Mouse (Mus musculus) left cerebral cortex, adult 11 months (tissue): ENCODE measurements around the gene Zfp784.

Experiments used
- DNase-seq: peaks from one replicate; pipeline ENCODE4 v3.0.0; 2022; ENCODE audit warnings: low spot score

Zfp784 gene

GRCm38 (mm10) chr7:5057804-5058203 lies 19.6 kb upstream of the Zfp784 start:
- no peak for DNase-seq

DNA sequence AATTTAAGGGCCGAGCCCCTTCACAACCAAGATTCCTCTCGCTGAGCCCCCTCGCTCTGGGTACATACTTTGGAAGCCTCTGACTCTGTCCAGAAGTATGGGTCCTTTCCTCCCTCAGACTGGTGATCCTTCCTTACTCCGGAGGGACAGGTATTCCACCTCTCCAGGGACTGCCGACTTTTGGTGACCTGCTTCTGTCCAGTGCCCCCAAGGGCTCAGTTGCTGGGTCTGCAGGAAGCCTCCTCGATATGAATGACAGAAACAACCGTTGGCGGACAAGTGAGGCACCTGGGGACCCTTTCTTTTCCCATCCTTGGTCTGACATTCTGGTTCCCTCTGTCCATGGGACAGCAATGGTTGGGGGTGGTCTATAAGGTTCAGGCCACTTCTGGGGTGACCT lies 19.1 kb upstream of the Zfp784 start:
- no peak for DNase-seq

- no peak for DNase-seq
These were observed 18.5 kb upstream of the Zfp784 start for GRCm38 (mm10) chr7:5056651-5057263.

GRCm38 (mm10) chr7:5053456-5054179 lies 15.4 kb upstream of the Zfp784 start:
- DNase-seq: no peak

DNA sequence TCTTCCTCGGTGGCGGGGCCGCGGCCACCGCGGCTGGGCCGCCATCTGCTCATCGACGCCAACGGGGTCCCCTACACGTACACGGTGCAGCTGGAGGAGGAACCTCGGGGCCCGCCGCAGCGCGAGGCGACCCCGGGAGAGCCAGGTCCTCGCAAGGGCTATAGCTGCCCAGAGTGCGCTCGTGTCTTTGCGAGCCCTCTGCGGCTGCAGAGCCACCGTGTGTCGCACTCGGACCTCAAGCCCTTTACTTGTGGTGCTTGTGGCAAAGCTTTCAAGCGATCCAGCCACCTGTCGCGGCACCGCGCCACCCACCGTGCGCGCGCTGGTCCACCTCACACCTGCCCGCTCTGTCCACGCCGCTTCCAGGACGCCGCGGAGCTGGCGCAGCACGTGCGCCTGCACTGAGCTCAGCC lies 14.7 kb upstream of the Zfp784 start:
- DNase-seq: no peak

DNA sequence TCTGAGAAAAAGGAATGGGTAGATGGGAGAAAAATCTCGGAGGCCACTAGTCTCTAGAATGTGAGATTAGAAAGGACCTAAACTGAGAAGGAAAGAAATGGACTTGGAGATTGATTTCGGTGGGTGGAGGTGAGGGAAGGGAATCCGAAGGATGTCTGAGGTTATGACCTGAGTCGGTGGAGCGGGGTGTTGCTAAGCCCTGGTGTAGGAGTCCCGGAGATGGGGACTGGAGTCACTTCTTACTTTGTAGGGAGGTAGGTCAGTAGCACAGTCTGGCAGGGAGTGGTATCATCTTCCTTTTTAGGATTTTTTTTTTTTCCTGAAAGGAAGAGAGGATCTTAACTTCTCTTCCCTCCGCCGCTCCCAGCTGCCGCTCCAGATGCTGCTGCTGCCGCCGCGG lies 14.2 kb upstream of the Zfp784 start:
- no peak for DNase-seq

DNA sequence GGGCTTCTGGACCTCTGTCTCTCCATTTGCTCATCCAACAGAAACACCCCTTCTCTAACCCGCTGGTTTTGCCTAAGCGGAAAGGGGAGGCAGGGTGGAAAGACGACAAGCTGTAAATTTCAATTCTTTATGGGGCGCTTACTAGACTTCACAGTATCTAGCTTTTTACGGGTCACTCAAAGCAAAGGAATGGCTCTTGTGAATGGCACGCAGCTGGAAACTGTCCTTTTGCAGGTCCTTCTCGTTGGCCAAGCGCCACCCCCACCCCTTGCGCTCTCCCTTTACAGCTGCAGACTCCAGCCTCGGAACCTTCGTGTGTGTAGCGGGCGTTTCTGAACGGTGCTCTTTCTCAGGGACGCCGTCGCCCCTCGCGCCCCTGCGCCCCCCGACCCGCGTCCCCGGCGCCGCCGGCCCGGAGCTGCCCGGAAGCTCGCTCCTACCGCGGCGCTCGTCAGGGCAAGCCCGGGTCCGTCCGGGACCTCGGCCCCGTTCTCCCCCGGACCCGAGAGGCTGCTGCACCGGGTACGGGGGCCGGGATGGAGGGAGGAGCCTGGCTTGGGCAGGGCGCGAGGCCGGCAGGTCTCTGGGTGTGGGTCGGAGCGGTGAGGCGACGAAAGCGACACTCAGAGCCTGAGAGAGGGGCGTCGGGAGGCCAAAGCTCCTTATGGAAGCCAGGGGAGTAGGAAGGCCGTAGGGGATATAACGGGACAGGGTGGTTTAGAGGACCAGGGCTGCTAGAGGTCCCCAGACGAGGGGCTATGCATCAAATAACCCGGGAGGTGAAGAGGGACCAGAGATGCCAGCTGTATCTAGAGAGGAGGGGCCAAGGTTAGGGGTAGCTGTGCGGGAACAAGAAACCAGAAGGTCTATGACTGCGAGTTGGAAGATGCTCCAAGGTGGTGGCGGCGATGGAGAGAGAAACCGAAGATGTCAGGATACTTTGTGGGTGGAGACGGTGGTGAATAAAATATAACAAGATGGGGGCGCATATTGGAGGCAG lies 13.2 kb upstream of the Zfp784 start, which contains the start of gene Zfp580:
Zfp580 (plus strand) TSS at position 346 of the 1,000 bp plus-strand sequence.
- DNase-seq: peak; percentile 65

- DNase-seq: no peak
These were observed 9.1 kb upstream of the Zfp784 start for GRCm38 (mm10) chr7:5047313-5047712.

DNA sequence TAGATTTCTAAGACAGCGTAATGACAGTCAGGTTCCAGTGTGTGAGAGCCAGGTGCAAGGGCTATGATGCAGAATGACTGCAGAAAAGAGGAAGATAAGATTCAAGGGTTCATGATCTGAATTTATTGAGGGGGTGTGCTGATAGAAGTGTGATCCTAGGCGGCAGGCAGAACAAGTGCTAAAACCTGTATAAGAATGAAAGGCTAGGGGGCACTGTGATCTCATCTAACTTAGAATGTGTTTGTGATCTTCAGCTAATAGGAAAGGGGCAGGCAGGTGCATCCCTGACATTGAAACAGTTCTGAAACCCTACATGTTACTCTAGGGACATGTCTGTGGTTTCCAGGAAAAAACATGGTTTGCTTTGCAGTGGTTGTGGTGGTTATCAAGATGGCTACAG lies 7.9 kb upstream of the Zfp784 start:
- no peak for DNase-seq

- no peak for DNase-seq
These were observed 6.7 kb upstream of the Zfp784 start for GRCm38 (mm10) chr7:5044981-5045380.

GRCm38 (mm10) chr7:5038940-5039339 lies 694 bp upstream of the Zfp784 start:
- no peak for DNase-seq

DNA sequence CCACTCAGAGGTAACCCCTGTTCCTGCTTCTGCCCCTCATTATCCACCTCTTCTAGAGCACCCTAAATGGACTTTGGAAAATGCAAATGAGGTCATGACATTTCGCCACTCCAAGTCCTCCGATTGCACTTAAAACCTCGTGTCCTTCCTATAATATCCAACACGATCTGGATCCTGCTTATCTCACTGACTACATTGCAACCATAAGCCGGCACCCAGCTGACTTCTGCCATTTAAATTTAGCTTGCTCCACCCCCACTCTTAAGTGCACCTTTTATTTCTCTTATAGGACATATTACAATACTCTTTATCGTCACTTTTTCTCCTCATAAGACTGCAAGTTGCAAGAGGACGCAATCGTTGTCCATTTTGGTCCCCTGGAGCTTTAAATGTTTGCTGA lies 779 bp downstream of the Zfp784 start:
- no peak for DNase-seq

- DNase-seq: no peak
These were observed 1.2 kb downstream of the Zfp784 start for GRCm38 (mm10) chr7:5037026-5037425.

- no peak for DNase-seq
These were observed 2.1 kb downstream of the Zfp784 start for GRCm38 (mm10) chr7:5036136-5036535.

DNA sequence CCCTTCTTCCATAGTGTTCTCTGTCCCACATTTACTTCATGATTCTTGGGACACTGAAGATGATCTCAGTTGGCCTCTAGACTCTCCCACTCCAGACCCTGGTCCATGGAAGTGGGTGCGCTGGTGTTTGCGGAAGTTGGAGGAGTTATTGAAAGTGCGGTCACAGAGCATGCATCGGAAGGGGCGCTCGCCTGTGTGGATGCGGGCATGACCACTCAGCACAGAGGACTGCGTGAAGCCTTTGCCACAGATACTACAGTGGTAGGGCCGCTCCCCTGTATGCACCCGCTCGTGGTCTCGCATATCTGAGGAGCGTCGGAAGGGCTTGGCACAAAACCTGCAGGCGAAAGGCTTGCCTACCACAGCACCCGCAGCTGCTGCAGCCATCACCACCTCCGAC lies 2.6 kb downstream of the Zfp784 start:
- DNase-seq: no peak

DNA sequence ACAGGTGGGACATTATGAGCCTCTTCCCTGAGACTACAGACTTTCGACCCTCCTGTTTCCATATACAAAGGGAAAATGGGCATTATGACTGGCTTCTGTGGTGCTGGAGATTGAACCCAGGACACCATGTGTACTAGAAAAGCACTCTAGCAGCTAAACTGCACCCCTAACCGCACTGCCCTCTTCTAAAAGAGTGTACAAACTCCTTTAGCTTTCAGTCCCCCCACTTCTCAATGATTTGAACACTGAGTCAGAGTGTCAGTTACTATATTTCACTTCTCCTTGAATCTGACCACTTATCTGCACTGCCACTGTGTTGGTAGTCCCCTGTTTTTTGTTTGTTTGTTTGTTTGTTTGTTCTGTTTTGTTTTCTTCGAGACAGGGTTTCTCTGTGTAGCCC lies 4.4 kb downstream of the Zfp784 start, which contains the start of gene 4632433K11Rik:
4632433K11Rik (plus strand) TSS at position 301 of the 400 bp plus-strand sequence.
- no peak for DNase-seq

GRCm38 (mm10) chr7:5031496-5031895 lies 6.8 kb downstream of the Zfp784 start:
- DNase-seq: no peak

GRCm38 (mm10) chr7:5030554-5031275 lies 7.5 kb downstream of the Zfp784 start:
- DNase-seq: no peak

GRCm38 (mm10) chr7:5029946-5030345 lies 8.3 kb downstream of the Zfp784 start:
- DNase-seq: no peak

- DNase-seq: no peak
These were observed 8.7 kb downstream of the Zfp784 start for GRCm38 (mm10) chr7:5029543-5029942.

DNA sequence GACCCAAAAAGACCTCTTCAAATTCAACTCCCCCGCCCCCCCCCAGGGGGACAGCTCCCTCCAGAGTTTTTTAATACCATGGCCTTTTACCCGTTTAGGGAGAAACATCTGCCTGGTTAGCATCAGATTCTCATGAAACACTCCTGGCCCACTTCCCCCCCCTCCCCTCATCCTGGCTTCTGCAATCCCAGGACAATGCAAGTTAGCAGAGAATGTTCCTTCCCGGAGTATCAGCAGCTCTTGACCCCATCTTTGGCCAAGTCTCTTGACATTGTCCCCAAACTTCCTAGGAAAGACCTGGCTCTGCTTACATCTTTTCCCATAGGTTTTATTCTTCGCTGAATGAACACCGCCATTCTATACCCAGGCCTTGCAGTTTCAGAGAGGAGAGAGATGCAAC lies 17.0 kb downstream of the Zfp784 start:
- no peak for DNase-seq

DNA sequence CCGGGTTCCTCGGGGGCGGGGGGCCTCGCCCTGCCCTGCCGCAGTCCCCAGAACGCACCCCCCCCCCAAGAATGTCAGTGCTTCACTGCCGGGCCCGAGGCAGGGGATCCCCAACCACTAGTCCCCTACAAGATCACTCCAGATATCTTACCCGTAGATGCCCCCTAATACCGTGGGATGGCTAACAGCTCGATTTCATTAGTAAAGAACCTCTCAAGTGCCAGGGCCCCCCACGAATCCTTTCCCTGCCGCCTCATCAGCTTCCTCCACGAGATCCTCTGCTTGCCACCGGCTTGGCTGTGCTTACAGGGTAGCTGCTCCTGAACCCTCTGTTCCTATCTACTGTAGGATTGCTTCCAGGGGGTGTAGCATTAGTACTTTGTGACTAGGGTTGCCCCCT lies 17.6 kb downstream of the Zfp784 start:
- no peak for DNase-seq
